Comparison of ENCODE assay signal across 8 mouse cellular contexts in the genomic region with DNA sequence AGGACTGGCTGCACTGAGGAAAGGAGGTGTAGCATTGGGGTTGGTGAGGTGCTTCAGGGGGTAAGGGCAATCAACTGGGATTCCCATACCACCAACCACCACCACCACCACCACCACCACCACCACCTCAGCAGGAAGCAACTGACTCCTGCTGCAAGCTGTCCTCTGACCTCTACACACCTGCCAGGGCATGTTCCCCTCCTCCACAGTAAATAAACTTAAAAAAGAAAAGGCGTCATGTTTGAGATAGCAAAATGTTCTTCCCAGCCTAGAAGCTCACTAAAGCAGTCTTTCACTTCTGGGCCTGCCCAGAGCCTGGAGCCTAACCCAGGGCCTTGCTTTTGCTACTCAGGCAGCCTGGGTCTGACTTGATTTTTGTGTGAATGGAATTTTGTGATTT. TPM values are rescaled to one million over a fixed set of nuclear protein-coding genes. Genes with fewer than 3 reads are reported as not detected.
DNase-seq lines count a peak whose midpoint lies in the region; ATAC-seq and TF ChIP-seq lines count a peak whose summit lies in the region.

No protein-coding gene starts in this region.

- peak overlapping the region; percentile 82 for H3K4me2 ChIP-seq in heart, embryonic 16.5 days (ENCODE audit: low read depth, low read length)
- H3K4me2 ChIP-seq in embryonic facial prominence, embryonic 13.5 days, result peak overlapping the region; percentile 78
- H3K4me2 ChIP-seq in intestine, postnatal 0 days (replicated peaks; ENCODE audit: low read depth), result peak overlapping the region; percentile 84
- H3K4me2 ChIP-seq in neural tube, embryonic 14.5 days (ENCODE audit: low read depth, low read length), result peak overlapping the region; percentile 73; the same call in 1 of the 2 replicates

- no peak for DNase-seq in heart, adult 18-20 months
- no peak for DNase-seq in left cerebral cortex, adult 18-20 months (ENCODE audit: low spot score in 2 of 2)
- no peak for DNase-seq in adrenal gland, postnatal 4 days (ENCODE audit: low spot score in 2 of 2)
- no peak for DNase-seq in frontal cortex, postnatal 14 days (ENCODE audit: low spot score in 2 of 2)

- H3K36me3 ChIP-seq in heart, embryonic 16.5 days (ENCODE audit: control insufficient read depth, insufficient read depth), result no peaks in the 10 kb centered on the region
- H3K36me3 ChIP-seq in embryonic facial prominence, embryonic 13.5 days, result peaks cover 10% of the 10 kb centered on the region
- no peaks in the 10 kb centered on the region; the same call in 1 of the 2 replicates for H3K36me3 ChIP-seq in intestine, postnatal 0 days (ENCODE audit: control insufficient read depth, insufficient read depth)
- no peaks in the 10 kb centered on the region for H3K36me3 ChIP-seq in neural tube, embryonic 14.5 days (ENCODE audit: control insufficient read depth, insufficient read depth, low read length)

- TF ChIP-seq CTCF in intestine, postnatal 0 days (IDR thresholded peaks at IDR 0.05; ENCODE audit: low read depth), result no peak

- peak overlapping the region; percentile 6; the same call in 1 of the 2 replicates for H3K27ac ChIP-seq in heart, embryonic 16.5 days (ENCODE audit: low read length)
- no peak overlapping the region for H3K27ac ChIP-seq in embryonic facial prominence, embryonic 13.5 days
- 0 out of 2 replicates have a peak overlapping the region, but pooled peaks have one; percentile 5 for H3K27ac ChIP-seq in intestine, postnatal 0 days (ENCODE audit: low read depth, low read length)
- H3K27ac ChIP-seq in neural tube, embryonic 14.5 days (ENCODE audit: low read depth, low read length), result no peak overlapping the region

- no peaks in the 10 kb centered on the region for H3K9me3 ChIP-seq in heart, embryonic 16.5 days (replicated peaks; ENCODE audit: control insufficient read depth, low read length)
- H3K9me3 ChIP-seq in embryonic facial prominence, embryonic 13.5 days, result no peaks in the 10 kb centered on the region
- H3K9me3 ChIP-seq in intestine, postnatal 0 days (ENCODE audit: control insufficient read depth), result no peaks in the 10 kb centered on the region
- H3K9me3 ChIP-seq in neural tube, embryonic 14.5 days (ENCODE audit: control insufficient read depth, low read length), result no peaks in the 10 kb centered on the region

- peak overlapping the region; percentile 99 for H3K9ac ChIP-seq in heart, embryonic 16.5 days (ENCODE audit: low read length)
- H3K9ac ChIP-seq in embryonic facial prominence, embryonic 13.5 days, result no peak overlapping the region
- H3K9ac ChIP-seq in intestine, postnatal 0 days (ENCODE audit: low read depth, low read length), result no peak overlapping the region
- no peak overlapping the region for H3K9ac ChIP-seq in neural tube, embryonic 14.5 days (replicated peaks; ENCODE audit: low read depth, low read length)

- H3K4me1 ChIP-seq in heart, embryonic 16.5 days (ENCODE audit: control insufficient read depth, insufficient read depth, low read length), result peaks cover 39% of the 10 kb centered on the region
- H3K4me1 ChIP-seq in embryonic facial prominence, embryonic 13.5 days, result peaks cover 31% of the 10 kb centered on the region
- 0 out of 2 replicates have a peak, but pooled peaks cover 7% of the 10 kb centered on the region for H3K4me1 ChIP-seq in intestine, postnatal 0 days (replicated peaks; ENCODE audit: control insufficient read depth, insufficient read depth, low read length)
- peaks cover 20% of the 10 kb centered on the region for H3K4me1 ChIP-seq in neural tube, embryonic 14.5 days (ENCODE audit: control insufficient read depth, insufficient read depth, low read length)

- 53% methylated on average over 1 of the region's 1 CpGs for WGBS in heart, embryonic 16.5 days
- WGBS in embryonic facial prominence, embryonic 13.5 days, result 75% methylated on average over 1 of the region's 1 CpGs
- WGBS in intestine, postnatal 0 days, result 30% methylated on average over 1 of the region's 1 CpGs
- 100% methylated on average over 1 of the region's 1 CpGs for WGBS in neural tube, embryonic 14.5 days

- no peaks in the 10 kb centered on the region for H3K27me3 ChIP-seq in heart, embryonic 16.5 days (ENCODE audit: control insufficient read depth, insufficient read depth, low read length)
- H3K27me3 ChIP-seq in embryonic facial prominence, embryonic 13.5 days, result no peaks in the 10 kb centered on the region
- no peaks in the 10 kb centered on the region for H3K27me3 ChIP-seq in intestine, postnatal 0 days (replicated peaks; ENCODE audit: control insufficient read depth, insufficient read depth, low read length)
- no peaks in the 10 kb centered on the region for H3K27me3 ChIP-seq in neural tube, embryonic 14.5 days (ENCODE audit: control insufficient read depth, insufficient read depth, low read length)

- ATAC-seq in heart, embryonic 16.5 days (replicated peaks; ENCODE audit: extremely low read depth, insufficient read depth, low FRiP score), result no peak
- ATAC-seq in embryonic facial prominence, embryonic 13.5 days (ENCODE audit: insufficient number of reproducible peaks, insufficient read depth, low FRiP score, low TSS enrichment, low read depth), result no peak
- ATAC-seq in intestine, postnatal 0 days, result no peak
- no peak for ATAC-seq in neural tube, embryonic 14.5 days (ENCODE audit: low read depth)

- no peak overlapping the region; the same call in 1 of the 2 replicates for H3K4me3 ChIP-seq in heart, embryonic 16.5 days (ENCODE audit: low read length)
- H3K4me3 ChIP-seq in embryonic facial prominence, embryonic 13.5 days, result peak overlapping the region; percentile 98; the same call in 1 of the 2 replicates
- no peak overlapping the region for H3K4me3 ChIP-seq in intestine, postnatal 0 days (ENCODE audit: low read depth, low read length)
- no peak overlapping the region for H3K4me3 ChIP-seq in neural tube, embryonic 14.5 days (ENCODE audit: low read depth, low read length)

RNA-seq across cellular contexts. Expression of gene Atxn2, which starts 3.2 kb away (rescaled TPM):
- 36.0 and 38.4 TPM in 2 replicates for polyA plus RNA-seq in heart, embryonic 16.5 days (2015; fragmentation: Nextera tagmentation; extraction: Ambion mirVana)
- total RNA-seq in heart, adult 18-20 months (2021), result 100 to 1,000 TPM; 137 to 154 TPM
- 53.2 and 69.2 TPM in 2 replicates for polyA plus RNA-seq in embryonic facial prominence, embryonic 13.5 days (2015; fragmentation: Nextera tagmentation; extraction: Ambion mirVana)
- polyA plus RNA-seq in intestine, postnatal 0 days (2015; fragmentation: Nextera tagmentation; extraction: Ambion mirVana), result 54.3 and 62.6 TPM in 2 replicates
- 93.7 and 94.8 TPM in 2 replicates for polyA plus RNA-seq in neural tube, embryonic 14.5 days (2014; fragmentation: Nextera tagmentation; extraction: Ambion mirVana)
- total RNA-seq in left cerebral cortex, adult 18-20 months (2021), result 100 to 1,000 TPM; 215 to 226 TPM
- total RNA-seq in adrenal gland, postnatal 4 days (2021), result 100 to 1,000 TPM; 191 to 216 TPM

RNA-seq across cellular contexts. Expression of gene Brap, which starts 54.0 kb away (rescaled TPM):
- 29.0 and 30.0 TPM in 2 replicates for polyA plus RNA-seq in heart, embryonic 16.5 days (2015; fragmentation: Nextera tagmentation; extraction: Ambion mirVana)
- total RNA-seq in heart, adult 18-20 months (2021), result 10 to 100 TPM; 26.5 to 28.9 TPM
- polyA plus RNA-seq in embryonic facial prominence, embryonic 13.5 days (2015; fragmentation: Nextera tagmentation; extraction: Ambion mirVana), result 44.5 and 44.7 TPM in 2 replicates
- 30.6 and 30.7 TPM in 2 replicates for polyA plus RNA-seq in intestine, postnatal 0 days (2015; fragmentation: Nextera tagmentation; extraction: Ambion mirVana)
- polyA plus RNA-seq in neural tube, embryonic 14.5 days (2014; fragmentation: Nextera tagmentation; extraction: Ambion mirVana), result 35.0 and 46.7 TPM in 2 replicates
- total RNA-seq in left cerebral cortex, adult 18-20 months (2021), result 10 to 100 TPM; 65.2 to 67.6 TPM
- total RNA-seq in adrenal gland, postnatal 4 days (2021), result 10 to 100 TPM; 52.8 to 54.4 TPM

RNA-seq across cellular contexts. Expression of gene Acad10, which starts 54.0 kb away (rescaled TPM):
- 2.2 and 2.6 TPM in 2 replicates for polyA plus RNA-seq in heart, embryonic 16.5 days (2015; fragmentation: Nextera tagmentation; extraction: Ambion mirVana)
- total RNA-seq in heart, adult 18-20 months (2021), result 10 to 100 TPM; 25.4 to 27.5 TPM
- 1.9 and 2.1 TPM in 2 replicates for polyA plus RNA-seq in embryonic facial prominence, embryonic 13.5 days (2015; fragmentation: Nextera tagmentation; extraction: Ambion mirVana)
- 5.3 and 5.6 TPM in 2 replicates for polyA plus RNA-seq in intestine, postnatal 0 days (2015; fragmentation: Nextera tagmentation; extraction: Ambion mirVana)
- 1.3 and 1.9 TPM in 2 replicates for polyA plus RNA-seq in neural tube, embryonic 14.5 days (2014; fragmentation: Nextera tagmentation; extraction: Ambion mirVana)
- total RNA-seq in left cerebral cortex, adult 18-20 months (2021), result 1 to 10 TPM; 4.5 to 5.3 TPM
- 10 to 100 TPM; 19.8 to 22.4 TPM for total RNA-seq in adrenal gland, postnatal 4 days (2021)

Comparison
In these comparisons a context has a peak if more than half of its experiments do, and no peak if none do; other contexts are left out.
1. H3K27ac ChIP-seq: peak in heart, embryonic 16.5 days (single experiment) and intestine, postnatal 0 days (single experiment); none in embryonic facial prominence, embryonic 13.5 days (single experiment) and neural tube, embryonic 14.5 days (single experiment).
2. Peak in every context shown above with its lines, with median percentiles within 50 percentile points of each other: H3K4me2 ChIP-seq.